ENCODE assay signal across 8 mouse cellular contexts in the genomic region with DNA sequence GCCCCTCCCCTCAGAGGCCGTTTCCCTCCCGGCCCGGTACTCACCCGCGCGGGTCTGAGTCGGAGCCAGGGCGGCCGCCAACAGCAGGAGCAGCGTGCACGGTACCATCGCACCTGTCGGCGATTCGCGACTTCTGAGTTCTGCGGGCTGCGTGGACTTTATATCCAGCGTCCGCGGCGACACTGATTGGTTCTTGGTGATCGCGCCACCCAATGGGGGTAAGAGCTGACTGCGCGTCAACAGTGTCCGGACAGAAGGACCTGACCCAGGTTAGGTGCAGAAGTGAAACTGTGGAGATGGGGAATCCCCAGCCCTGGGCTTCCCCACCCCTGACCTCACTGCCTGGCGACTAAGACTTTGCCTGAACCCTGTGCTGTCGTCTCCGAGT. TPM values are rescaled to one million over a fixed set of nuclear protein-coding genes. Genes with fewer than 3 reads are reported as not detected.
DNase-seq lines count a peak whose midpoint lies in the region; ATAC-seq lines count a peak whose summit lies in the region.

H2-K1 (minus strand) TSS at position 198 of the 388 bp plus-strand sequence.

- 2% methylated on average over 27 of the region's 30 CpGs for WGBS in hindbrain, embryonic 11.5 days
- under 1% methylated on average over 24 of the region's 30 CpGs for WGBS in lung, embryonic 16.5 days

- no peaks in the 10 kb centered on the region for H3K36me3 ChIP-seq in hindbrain, embryonic 11.5 days (ENCODE audit: control insufficient read depth, insufficient read depth, low read length)
- no peaks in the 10 kb centered on the region for H3K36me3 ChIP-seq in lung, embryonic 16.5 days (ENCODE audit: control insufficient read depth, insufficient read depth, low read length)

- peak within 1 kb of the TSS; percentile 99 for H3K4me2 ChIP-seq in hindbrain, embryonic 11.5 days (replicated peaks; ENCODE audit: low read depth, low read length)
- peak within 1 kb of the TSS; percentile 94 for H3K4me2 ChIP-seq in lung, embryonic 16.5 days (ENCODE audit: low read depth, low read length)

- H3K9me3 ChIP-seq in hindbrain, embryonic 11.5 days (ENCODE audit: control insufficient read depth, low read length), result no peaks in the 10 kb centered on the region
- H3K9me3 ChIP-seq in lung, embryonic 16.5 days (ENCODE audit: control insufficient read depth, low read length), result no peaks in the 10 kb centered on the region

- H3K27me3 ChIP-seq in hindbrain, embryonic 11.5 days (ENCODE audit: control insufficient read depth, insufficient read depth, low read length), result peaks cover 18% of the 10 kb centered on the region
- H3K27me3 ChIP-seq in lung, embryonic 16.5 days (ENCODE audit: control insufficient read depth, insufficient read depth, low read depth, low read length), result peaks cover 18% of the 10 kb centered on the region

- no peak within 1 kb of the TSS for H3K27ac ChIP-seq in hindbrain, embryonic 11.5 days (ENCODE audit: low read depth, low read length)
- no peak within 1 kb of the TSS for H3K27ac ChIP-seq in lung, embryonic 16.5 days (ENCODE audit: low read length)

- peak; percentile 66 for ATAC-seq in hindbrain, embryonic 11.5 days (ENCODE audit: low FRiP score)
- peak; percentile 97 for ATAC-seq in lung, embryonic 16.5 days (ENCODE audit: low read depth)

- H3K4me3 ChIP-seq in hindbrain, embryonic 11.5 days (ENCODE audit: low read depth, low read length), result peak within 1 kb of the TSS; percentile 58
- H3K4me3 ChIP-seq in lung, embryonic 16.5 days (ENCODE audit: low read length), result peak within 1 kb of the TSS; percentile 60

- H3K9ac ChIP-seq in hindbrain, embryonic 11.5 days (ENCODE audit: low read depth, low read length), result peak within 1 kb of the TSS; percentile 51; the same call in 1 of the 2 replicates
- H3K9ac ChIP-seq in lung, embryonic 16.5 days (ENCODE audit: low read length), result peak within 1 kb of the TSS; percentile 68

- H3K4me1 ChIP-seq in hindbrain, embryonic 11.5 days (replicated peaks; ENCODE audit: control insufficient read depth, insufficient read depth, low read length), result no peaks in the 10 kb centered on the region
- H3K4me1 ChIP-seq in lung, embryonic 16.5 days (replicated peaks; ENCODE audit: control insufficient read depth, insufficient read depth, low read length), result peaks cover 6% of the 10 kb centered on the region; the same call in 1 of the 2 replicates

- peak; percentile 92 for DNase-seq in NIH3T3 (ENCODE audit: low read depth)
- DNase-seq in cerebellum, postnatal 14 days, result peak; percentile 76 to 80
- DNase-seq in frontal cortex, postnatal 10 days (ENCODE audit: low spot score in 2 of 2), result peak; percentile 55 to 65
- DNase-seq in hindbrain, embryonic 11.5 days (ENCODE audit: low spot score), result peak; percentile 73
- peak; percentile 90 for DNase-seq in layer of hippocampus, adult 9-11 months
- peak; percentile 86 for DNase-seq in ovary, postnatal 14 days (ENCODE audit: low spot score)
- peak; percentile 86 for DNase-seq in thymus, postnatal 25 days

RNA-seq across cellular contexts. Expression of gene H2-K1, which starts in this region (rescaled TPM):
- 18.7 and 19.4 TPM in 2 replicates for polyA plus RNA-seq in hindbrain, embryonic 11.5 days (2014; fragmentation: Nextera tagmentation; extraction: Ambion mirVana)
- polyA plus RNA-seq in lung, embryonic 16.5 days (2015; fragmentation: Nextera tagmentation; extraction: Ambion mirVana), result 55.5 and 83.8 TPM in 2 replicates
